Mouse (Mus musculus) neural tube, embryonic 14.5 days (tissue): ENCODE measurements around the gene Hdac1. TPM values are rescaled to one million over a fixed set of nuclear protein-coding genes. Genes with fewer than 3 reads are reported as not detected.

ENCODE experiments used
- ATAC-seq: fragments of 200-750 bp; cut with Nextera tagmentation; 2 replicates; pipeline ENCODE4 v1.8.0; 2017; ENCODE audit warnings: low read depth, mild to moderate bottlenecking, moderate TSS enrichment, moderate library complexity
- H3K27ac ChIP-seq: fragments of 300-500 bp; sonication (generic); 2 replicates; pipeline ENCODE4 v1.5.1; 2014; ENCODE audit warnings: low read depth, mild to moderate bottlenecking, control low read depth, low read length, moderate library complexity, mixed read lengths
- H3K27me3 ChIP-seq: fragments of 300-500 bp; sonication (generic); 2 replicates; pipeline ENCODE4 v1.6.1; 2014; ENCODE audit warnings: low read length; ENCODE audit not compliant: control insufficient read depth, insufficient read depth
- H3K36me3 ChIP-seq: fragments of 300-500 bp; sonication (generic); 2 replicates; pipeline ENCODE4 v1.6.1; 2014; ENCODE audit warnings: low read length, mixed read lengths; ENCODE audit not compliant: control insufficient read depth, insufficient read depth
- H3K4me1 ChIP-seq: fragments of 300-500 bp; sonication (generic); 2 replicates; pipeline ENCODE4 v1.6.1; 2014; ENCODE audit warnings: low read length; ENCODE audit not compliant: control insufficient read depth, insufficient read depth
- H3K4me2 ChIP-seq: fragments of 300-500 bp; sonication (generic); 2 replicates; pipeline ENCODE4 v1.6.1; 2014; ENCODE audit warnings: mild to moderate bottlenecking, low read depth, low read length, control low read depth
- H3K4me3 ChIP-seq: fragments of 300-500 bp; sonication (generic); 2 replicates; pipeline ENCODE4 v1.5.1; 2014; ENCODE audit warnings: low read depth, low read length, control low read depth, mixed read lengths
- H3K9ac ChIP-seq: fragments of 300-500 bp; sonication (generic); replicated peaks from 2 replicates; pipeline ENCODE4 v1.6.1; 2014; ENCODE audit warnings: low read depth, mild to moderate bottlenecking, control low read depth, low read length, mixed read lengths
- H3K9me3 ChIP-seq: fragments of 300-500 bp; sonication (generic); 2 replicates; pipeline ENCODE4 v1.6.1; 2016; ENCODE audit warnings: low read length; ENCODE audit not compliant: control insufficient read depth
- WGBS: fragments of 180-500 bp; shearing (Covaris S2); extraction: QIAGEN DNeasy Blood & Tissue Kit; methylation state at CpG from one replicate; pipeline ENCODE4 v1.1.7; 2014; 5-methylcytosine and 5-hydroxymethylcytosine counted together
- polyA plus RNA-seq: library from polyadenylated mRNA; unstranded; fragments of >200 nt; fragmentation: Nextera tagmentation; extraction: Ambion mirVana; gene quantifications from 2 replicates; pipeline ENCODE4 v1.2.1, GENCODE M21; 2014

Gene Hdac1
- polyA plus RNA-seq = 67.2 and 94.0 TPM in 2 replicates

GRCm38 (mm10) chr4:129542592-129543141 is at the start of gene Hdac1:
Gene Hdac1, minus strand, starts transcription at chr4:129542713.
- no peaks in the 10 kb centered on the region for H3K36me3 ChIP-seq
- peak within 1 kb of the TSS; percentile 76 for H3K4me2 ChIP-seq
- peak within 1 kb of the TSS; percentile 66 for H3K4me3 ChIP-seq
- no peaks in the 10 kb centered on the region for H3K27me3 ChIP-seq
- H3K9me3 ChIP-seq = no peaks in the 10 kb centered on the region
- peak within 1 kb of the TSS; percentile 63 for H3K9ac ChIP-seq
- H3K4me1 ChIP-seq = peaks cover 13% of the 10 kb centered on the region
- under 1% methylated on average over 42 of the region's 46 CpGs for WGBS
- ATAC-seq = peak; percentile 98
- peak within 1 kb of the TSS; percentile 71 for H3K27ac ChIP-seq

- 72% methylated on average over 4 of the region's 4 CpGs for WGBS
- Histone ChIP-seq H3K27ac (no peak overlapping the region), H3K4me2 (no peak overlapping the region), H3K36me3 (peaks cover 27% of the 10 kb centered on the region), H3K27me3 (no peaks in the 10 kb centered on the region), H3K9ac (no peak overlapping the region), H3K9me3 (no peaks in the 10 kb centered on the region), H3K4me3 (no peak overlapping the region), H3K4me1 (no peaks in the 10 kb centered on the region)
- no peak for ATAC-seq
These were observed 46.4 kb upstream of the Hdac1 start for GRCm38 (mm10) chr4:129588865-129589264.

GRCm38 (mm10) chr4:129586943-129587342 is 44.4 kb upstream of the Hdac1 start:
- Histone ChIP-seq H3K36me3 (peaks cover 18% of the 10 kb centered on the region; the same call in 1 of the 2 replicates), H3K4me1 (no peaks in the 10 kb centered on the region), H3K9me3 (no peaks in the 10 kb centered on the region), H3K4me3 (no peak overlapping the region), H3K27me3 (no peaks in the 10 kb centered on the region), H3K9ac (no peak overlapping the region), H3K4me2 (no peak overlapping the region), H3K27ac (no peak overlapping the region)
- no peak for ATAC-seq
- WGBS = 36% methylated on average over 1 of the region's 1 CpGs

- H3K4me3 ChIP-seq = no peak overlapping the region
- no peaks in the 10 kb centered on the region for H3K27me3 ChIP-seq
- peaks cover 6% of the 10 kb centered on the region; the same call in 1 of the 2 replicates for H3K36me3 ChIP-seq
- H3K9ac ChIP-seq = no peak overlapping the region
- H3K9me3 ChIP-seq = no peaks in the 10 kb centered on the region
- no peaks in the 10 kb centered on the region for H3K4me1 ChIP-seq
- no peak for ATAC-seq
- H3K27ac ChIP-seq = no peak overlapping the region
- WGBS = 76% methylated on average over 9 of the region's 9 CpGs
- H3K4me2 ChIP-seq = no peak overlapping the region
These were observed 43.3 kb upstream of the Hdac1 start for GRCm38 (mm10) chr4:129585773-129586172.

- peak overlapping the region; percentile 48 for H3K4me2 ChIP-seq
- WGBS = 3% methylated on average over 36 of the region's 36 CpGs
- peak overlapping the region; percentile 22 for H3K4me3 ChIP-seq
- H3K9ac ChIP-seq = peak overlapping the region; percentile 25; the same call in 1 of the 2 replicates
- ATAC-seq = peak; percentile 63
- H3K9me3 ChIP-seq = no peaks in the 10 kb centered on the region
- H3K27ac ChIP-seq = no peak overlapping the region
- H3K4me1 ChIP-seq = no peaks in the 10 kb centered on the region
- no peaks in the 10 kb centered on the region for H3K36me3 ChIP-seq
- no peaks in the 10 kb centered on the region for H3K27me3 ChIP-seq
These were observed 42.5 kb upstream of the Hdac1 start for GRCm38 (mm10) chr4:129584884-129585608.

GRCm38 (mm10) chr4:129584370-129584769 is 41.9 kb upstream of the Hdac1 start:
- no peak for ATAC-seq
- no peak overlapping the region for H3K4me3 ChIP-seq
- H3K4me2 ChIP-seq = peak overlapping the region; percentile 48; the same call in 1 of the 2 replicates

GRCm38 (mm10) chr4:129582251-129582650 is 39.7 kb upstream of the Hdac1 start:
- Histone ChIP-seq H3K27me3 (no peaks in the 10 kb centered on the region), H3K4me1 (no peaks in the 10 kb centered on the region), H3K4me3 (no peak overlapping the region), H3K9ac (no peak overlapping the region), H3K27ac (no peak overlapping the region), H3K36me3 (no peaks in the 10 kb centered on the region), H3K9me3 (no peaks in the 10 kb centered on the region), H3K4me2 (no peak overlapping the region)
- 80% methylated on average over 1 of the region's 1 CpGs for WGBS
- no peak for ATAC-seq

More at GRCm38 (mm10) chr4:129584370-129584769, 41.9 kb upstream of the Hdac1 start:
- Histone ChIP-seq H3K27ac (no peak overlapping the region), H3K4me1 (no peaks in the 10 kb centered on the region), H3K36me3 (no peaks in the 10 kb centered on the region), H3K9me3 (no peaks in the 10 kb centered on the region), H3K9ac (no peak overlapping the region), H3K27me3 (no peaks in the 10 kb centered on the region)
- WGBS = 82% methylated on average over 1 of the region's 1 CpGs

GRCm38 (mm10) chr4:129580347-129580746 is 37.8 kb upstream of the Hdac1 start:
- no peak overlapping the region for H3K4me3 ChIP-seq
- no peaks in the 10 kb centered on the region; the same call in 1 of the 2 replicates for H3K4me1 ChIP-seq
- H3K4me2 ChIP-seq = no peak overlapping the region
- no peak for ATAC-seq
- no peak overlapping the region for H3K9ac ChIP-seq
- H3K9me3 ChIP-seq = no peaks in the 10 kb centered on the region
- no peak overlapping the region for H3K27ac ChIP-seq
- 78% methylated on average over 7 of the region's 7 CpGs for WGBS
- no peaks in the 10 kb centered on the region for H3K27me3 ChIP-seq
- no peaks in the 10 kb centered on the region for H3K36me3 ChIP-seq

GRCm38 (mm10) chr4:129578466-129578865 is 36.0 kb upstream of the Hdac1 start, which contains the start of gene Fam167b:
Gene Fam167b, minus strand, starts transcription at chr4:129578549.
- no peaks in the 10 kb centered on the region for H3K9me3 ChIP-seq
- ATAC-seq = no peak
- WGBS = 78% methylated on average over 5 of the region's 5 CpGs
- no peak within 1 kb of the TSS for H3K4me3 ChIP-seq
- H3K27ac ChIP-seq = no peak within 1 kb of the TSS
- no peaks in the 10 kb centered on the region for H3K36me3 ChIP-seq
- no peaks in the 10 kb centered on the region; the same call in 1 of the 2 replicates for H3K4me1 ChIP-seq
- no peaks in the 10 kb centered on the region for H3K27me3 ChIP-seq
- H3K9ac ChIP-seq = no peak within 1 kb of the TSS
- H3K4me2 ChIP-seq = no peak within 1 kb of the TSS
